Mouse (Mus musculus) layer of hippocampus, adult 11-12 months (tissue): ENCODE measurements at regions not wholly inside any gene's neighbourhood (a gene's known extent, or its start where the extent isn't known, plus 50 kb on each side); places are given as distances from the start of the nearest gene placed in this dataset.

Experiments
- DNase-seq: peaks from one replicate; pipeline ENCODE4 v3.0.0; 2022; ENCODE audit warnings: low spot score

DNA sequence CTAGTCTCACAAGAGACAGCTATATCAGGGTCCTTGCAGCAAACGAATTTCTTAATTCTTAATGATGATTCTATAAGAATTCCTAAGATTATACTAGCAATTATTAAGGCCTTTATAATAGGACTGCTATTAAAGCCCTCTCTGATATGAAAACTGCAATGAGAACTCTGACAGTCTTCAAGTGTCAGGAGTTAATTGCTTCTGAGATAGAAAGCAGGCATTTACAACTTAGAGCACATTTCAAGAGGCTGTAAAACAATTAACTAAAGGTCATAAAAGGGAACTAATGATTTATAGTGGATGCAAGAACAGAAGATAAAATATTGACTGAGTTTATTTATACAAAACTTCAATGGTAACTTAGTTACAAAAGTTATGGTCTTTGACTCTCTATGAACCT is 84.9 kb upstream of the Phlpp1 start:
- DNase-seq, result no peak

DNA sequence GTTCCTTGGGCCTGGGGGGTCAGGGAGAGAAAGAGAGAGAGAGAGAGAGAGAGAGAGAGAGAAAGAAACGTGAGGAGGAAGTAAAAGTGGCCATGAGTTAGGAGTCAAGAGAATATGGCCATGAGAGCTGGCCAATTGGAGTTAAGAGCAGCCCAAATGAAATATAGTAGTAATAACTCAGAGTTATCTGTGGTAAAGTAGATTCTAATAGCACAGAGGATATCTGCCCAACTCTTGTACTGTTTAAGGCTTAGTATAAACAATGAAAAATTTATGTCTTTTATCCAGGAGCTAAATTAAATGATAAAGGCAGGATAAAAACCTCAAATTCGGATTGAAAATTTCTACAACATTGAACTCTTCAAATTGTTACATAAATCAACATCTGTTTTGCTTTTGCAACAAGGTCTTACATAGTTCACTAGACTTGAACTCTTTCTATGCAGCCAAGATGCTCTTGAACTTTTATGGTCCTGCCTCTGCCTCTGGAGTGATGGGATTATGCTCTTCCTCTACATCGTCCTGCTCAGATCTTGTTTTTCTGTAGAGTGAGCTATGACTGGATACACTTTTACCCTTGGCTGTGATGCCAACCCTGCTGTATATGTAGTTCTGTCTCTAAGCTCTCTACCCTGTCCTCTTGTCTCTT is 78.5 kb upstream of the Phlpp1 start:
- DNase-seq, result no peak

DNA sequence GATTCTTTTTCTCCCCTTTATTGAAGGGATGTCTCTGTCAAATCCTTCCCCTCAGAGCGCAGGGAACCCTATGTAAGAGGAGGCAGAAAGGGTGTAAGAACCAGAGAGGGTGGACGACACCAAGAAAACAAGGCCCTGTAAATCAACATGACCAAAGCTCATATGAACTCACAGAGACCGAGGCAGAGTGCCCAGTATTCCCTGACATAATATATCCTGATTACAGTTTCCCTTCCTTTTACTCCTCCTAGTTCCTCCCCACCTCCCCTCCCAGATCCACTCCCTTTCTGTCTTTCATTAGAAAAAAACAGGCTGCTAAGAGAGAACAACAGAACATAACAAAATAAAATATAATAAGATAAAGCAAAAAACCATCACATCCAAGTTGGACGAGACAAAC is 77.7 kb upstream of the Phlpp1 start:
- DNase-seq, result no peak

DNA sequence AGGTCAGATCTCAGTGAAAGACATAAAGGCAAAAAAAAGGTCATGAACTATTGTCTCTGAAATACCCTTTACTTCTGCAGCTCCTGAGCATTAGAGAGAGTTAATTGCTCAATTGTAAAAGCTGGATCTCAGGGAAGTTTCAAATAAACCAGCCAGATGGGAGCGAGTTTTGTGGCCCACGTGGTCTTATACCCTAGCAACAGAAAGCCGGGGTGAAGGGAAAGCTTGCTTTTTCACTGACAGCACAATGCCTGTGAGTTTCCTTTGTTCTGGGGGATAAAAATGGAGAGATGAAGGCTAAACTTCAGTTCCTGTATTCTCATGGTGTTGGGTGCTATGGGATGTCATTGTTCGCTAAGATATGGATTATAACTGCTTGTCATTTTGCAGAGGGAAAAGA is 75.2 kb upstream of the Phlpp1 start:
- DNase-seq, result peak; percentile 67

DNA sequence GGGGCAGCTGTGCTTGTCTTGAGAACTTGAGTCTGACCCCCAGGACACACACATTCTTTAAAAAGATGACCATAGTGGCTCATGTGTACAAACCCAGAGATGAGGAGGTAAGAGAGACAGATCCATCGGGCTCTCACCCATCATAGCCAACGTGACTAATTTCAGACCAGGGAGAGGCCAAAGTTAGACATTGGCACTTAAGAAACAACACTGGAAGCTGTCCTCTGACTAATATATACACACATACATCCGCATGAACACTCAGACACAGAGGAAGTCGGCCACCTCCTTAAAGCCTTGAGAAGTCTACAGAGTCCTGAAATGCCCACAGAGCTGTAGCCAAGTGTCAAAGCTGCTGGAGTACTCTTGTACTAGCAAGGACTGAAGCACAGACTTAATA is 74.4 kb upstream of the Phlpp1 start:
- DNase-seq, result no peak

DNA sequence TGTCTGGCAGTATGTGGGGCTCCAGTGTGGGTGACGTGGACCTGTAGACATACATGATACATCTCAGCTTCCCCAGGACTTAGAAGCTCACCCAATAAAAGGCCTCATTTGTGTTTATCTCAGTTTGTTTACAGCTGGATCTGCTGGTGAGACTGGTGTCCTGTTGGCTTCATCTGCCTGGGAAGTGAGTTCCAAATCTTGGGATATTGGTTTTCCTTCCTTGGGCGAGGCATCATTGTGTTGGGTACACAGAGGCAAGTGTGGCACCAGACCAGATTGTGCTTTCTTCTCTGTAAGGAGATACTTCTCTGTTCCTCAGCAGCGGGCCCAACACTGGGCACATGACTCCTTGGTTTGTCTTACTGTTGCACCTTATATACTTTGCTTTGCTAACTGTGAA is 70.9 kb upstream of the Phlpp1 start:
- no peak for DNase-seq

DNA sequence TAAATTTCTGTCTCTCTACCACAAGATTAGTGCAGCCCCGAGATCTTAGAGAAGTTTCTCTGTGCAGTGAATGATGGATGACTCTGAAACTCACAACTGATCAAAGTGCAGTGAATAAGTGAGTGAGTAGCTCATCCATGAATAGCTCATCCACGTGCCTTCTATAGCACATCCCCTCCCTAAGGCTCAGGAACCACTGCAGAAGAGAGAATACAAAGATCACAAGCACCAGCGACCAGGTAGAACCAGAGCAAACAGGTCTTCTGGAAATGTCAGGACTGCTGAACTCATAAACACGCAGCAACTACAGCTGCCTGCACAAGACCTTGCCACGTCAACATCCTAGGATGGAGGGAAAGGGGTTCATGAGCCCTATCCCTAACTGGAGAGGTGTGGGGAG is 69.0 kb upstream of the Phlpp1 start:
- no peak for DNase-seq

DNA sequence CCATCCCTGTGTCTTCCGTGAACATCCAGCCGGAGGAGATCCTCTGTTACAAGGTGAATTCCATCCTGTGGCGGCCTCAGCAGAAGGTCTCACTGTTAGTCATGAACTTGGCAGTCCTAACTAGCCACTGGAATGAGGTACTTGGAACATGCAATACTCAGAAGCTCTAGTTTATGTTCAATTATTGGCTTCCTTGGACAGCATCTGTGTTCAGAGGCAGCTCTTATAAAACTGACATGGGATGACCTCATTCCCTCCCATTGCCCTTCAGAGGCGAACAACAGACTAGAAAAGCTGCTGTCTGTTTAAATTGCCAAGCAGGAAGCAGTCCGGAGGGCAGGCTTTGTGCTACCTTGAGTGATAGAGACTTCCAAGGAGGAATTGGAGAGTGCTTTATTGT is 62.5 kb upstream of the Phlpp1 start:
- DNase-seq, result no peak
